Mouse (Mus musculus) bone marrow, adult 2 months (tissue): ENCODE measurements at regions not wholly inside any gene's neighbourhood (a gene's known extent, or its start where the extent isn't known, plus 50 kb on each side); places are given as distances from the start of the nearest gene placed in this dataset.

Experiments used
- H3K27ac ChIP-seq: fragments of 200-500 bp; 2 replicates; pipeline ENCODE4 v1.5.1; 2012; ENCODE audit warnings: low read depth, mild to moderate bottlenecking, control low read depth, inconsistent platforms, low read length; ENCODE audit not compliant: control insufficient read depth, poor library complexity, insufficient read depth
- H3K4me1 ChIP-seq: fragments of 200-500 bp; 2 replicates; pipeline ENCODE4 v1.6.1; 2011; ENCODE audit warnings: low read length; ENCODE audit not compliant: control insufficient read depth, insufficient read depth
- H3K4me3 ChIP-seq: fragments of 200-500 bp; replicated peaks from 2 replicates; pipeline ENCODE3; 2011; ENCODE audit warnings: mild to moderate bottlenecking, low read depth, low read length, control low read depth; ENCODE audit not compliant: control insufficient read depth
- CTCF ChIP-seq: fragments of 200-500 bp; IDR thresholded peaks from 2 replicates; pipeline ENCODE4 v1.5.1; 2011; ENCODE audit warnings: low read length, control low read depth; ENCODE audit not compliant: control insufficient read depth, insufficient read depth
- POLR2A ChIP-seq: fragments of 200-500 bp; IDR thresholded peaks from 2 replicates; pipeline ENCODE4 v1.6.1; 2011; ENCODE audit warnings: low read depth, mild to moderate bottlenecking, control low read depth, low read length, borderline replicate concordance; ENCODE audit not compliant: control insufficient read depth
- WGBS: fragments of 180-500 bp; shearing (Covaris S2); methylation state at CpG from one replicate; pipeline ENCODE4 v1.1.7; 2018; 5-methylcytosine and 5-hydroxymethylcytosine counted together

GRCm38 (mm10) chr15:59807723-59808122, 208.7 kb downstream of the 4933412E24Rik start:
- H3K4me3 ChIP-seq: no peak overlapping the region
- TF ChIP-seq POLR2A (no peak), CTCF (no peak)
- H3K27ac ChIP-seq: no peak overlapping the region
- peaks cover 5% of the 10 kb centered on the region for H3K4me1 ChIP-seq
- WGBS: 33% methylated on average over 6 of the region's 6 CpGs

DNA sequence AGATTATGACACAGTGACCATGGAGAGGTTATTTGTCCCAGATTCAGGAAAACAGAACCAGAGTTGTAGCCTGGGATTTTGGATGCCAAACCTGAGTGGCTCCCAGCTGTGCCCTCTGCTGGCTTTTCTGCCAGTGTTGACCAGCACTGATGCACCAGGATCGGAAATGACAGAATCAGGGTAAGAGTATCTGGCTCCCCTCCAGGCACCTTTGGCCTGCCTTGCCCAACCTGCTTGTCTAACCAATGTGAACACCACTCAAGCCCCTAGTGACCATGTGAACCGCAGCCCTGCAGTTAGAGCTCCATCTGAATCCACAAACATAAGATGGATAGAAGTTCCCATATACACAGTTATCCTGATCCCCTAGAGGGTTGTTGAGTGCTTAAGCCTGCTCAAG, 210.6 kb downstream of the 4933412E24Rik start:
- 82% methylated on average over 2 of the region's 2 CpGs for WGBS
- H3K4me3 ChIP-seq: no peak overlapping the region
- peaks cover 5% of the 10 kb centered on the region for H3K4me1 ChIP-seq
- no peak overlapping the region for H3K27ac ChIP-seq
- no peak for TF ChIP-seq POLR2A
- TF ChIP-seq CTCF: no peak

- TF ChIP-seq CTCF: no peak
- TF ChIP-seq POLR2A: no peak
- peaks cover 5% of the 10 kb centered on the region for H3K4me1 ChIP-seq
- 78% methylated on average over 2 of the region's 2 CpGs for WGBS
- H3K27ac ChIP-seq: no peak overlapping the region
- H3K4me3 ChIP-seq: no peak overlapping the region
These were observed 211.6 kb downstream of the 4933412E24Rik start for GRCm38 (mm10) chr15:59804821-59805220.

DNA sequence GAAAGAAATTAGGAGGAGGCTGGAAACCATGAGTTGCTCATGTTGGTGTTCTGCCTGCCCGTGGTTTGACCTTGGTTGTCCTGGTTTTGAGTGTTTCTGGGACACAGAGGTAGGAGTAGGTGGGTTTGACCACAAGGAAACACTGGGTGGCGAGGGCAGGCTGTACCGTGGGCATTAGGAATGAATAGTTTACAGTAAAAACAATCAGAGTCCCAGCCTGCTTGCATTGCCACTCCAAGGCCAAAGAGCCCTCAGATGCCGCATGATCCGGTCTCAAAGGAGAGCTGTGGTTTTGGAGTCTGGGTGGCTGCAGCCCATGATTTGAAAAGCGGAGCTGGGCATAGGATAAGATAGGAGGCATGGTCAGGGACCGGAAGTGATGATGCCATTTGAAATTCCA, 212.0 kb downstream of the 4933412E24Rik start:
- Histone ChIP-seq H3K27ac (no peak overlapping the region), H3K4me1 (peaks cover 5% of the 10 kb centered on the region), H3K4me3 (no peak overlapping the region)
- 76% methylated on average over 7 of the region's 7 CpGs for WGBS
- TF ChIP-seq CTCF (no peak), POLR2A (no peak)

GRCm38 (mm10) chr15:59802276-59802675, 214.1 kb downstream of the 4933412E24Rik start:
- 78% methylated on average over 6 of the region's 7 CpGs for WGBS
- TF ChIP-seq CTCF (no peak), POLR2A (no peak)
- Histone ChIP-seq H3K4me1 (no peaks in the 10 kb centered on the region; the same call in 1 of the 2 replicates), H3K4me3 (no peak overlapping the region), H3K27ac (no peak overlapping the region)

GRCm38 (mm10) chr15:59799124-59799815, 217.1 kb downstream of the 4933412E24Rik start:
- no peak overlapping the region for H3K4me3 ChIP-seq
- H3K27ac ChIP-seq: no peak overlapping the region
- whole genome bisulfite sequencing: 70% methylated on average over 3 of the region's 3 CpGs
- no peaks in the 10 kb centered on the region; the same call in 1 of the 2 replicates for H3K4me1 ChIP-seq
- TF ChIP-seq POLR2A (no peak), CTCF (no peak)

DNA sequence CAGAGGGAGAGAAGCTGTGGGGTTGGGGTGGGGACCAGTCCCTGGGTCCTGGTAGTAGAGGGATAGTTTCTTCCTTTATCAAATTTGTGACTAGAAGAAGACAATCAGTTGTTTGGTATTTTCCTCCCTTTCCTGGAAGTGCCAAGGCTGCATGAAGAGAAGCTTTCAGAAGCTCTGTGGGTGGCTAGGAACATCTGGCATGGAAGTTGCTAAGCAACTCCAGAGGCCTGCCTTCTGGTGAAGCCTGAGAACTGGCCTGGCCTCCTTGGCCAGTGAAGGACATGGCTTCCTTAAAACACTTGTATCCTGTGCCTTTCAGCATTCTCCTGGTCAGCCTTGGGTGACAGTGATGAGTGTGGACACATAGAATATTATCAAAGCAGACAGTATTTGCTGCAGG, 217.9 kb downstream of the 4933412E24Rik start:
- Histone ChIP-seq H3K27ac (no peak overlapping the region), H3K4me3 (no peak overlapping the region), H3K4me1 (no peaks in the 10 kb centered on the region; the same call in 1 of the 2 replicates)
- TF ChIP-seq POLR2A: no peak
- no peak for TF ChIP-seq CTCF

GRCm38 (mm10) chr15:59795717-59796116, 220.7 kb downstream of the 4933412E24Rik start:
- H3K27ac ChIP-seq: no peak overlapping the region
- TF ChIP-seq CTCF (no peak), POLR2A (no peak)
- H3K4me1 ChIP-seq: no peaks in the 10 kb centered on the region; the same call in 1 of the 2 replicates
- no peak overlapping the region for H3K4me3 ChIP-seq
- under 1% methylated on average over 5 of the region's 5 CpGs for WGBS

DNA sequence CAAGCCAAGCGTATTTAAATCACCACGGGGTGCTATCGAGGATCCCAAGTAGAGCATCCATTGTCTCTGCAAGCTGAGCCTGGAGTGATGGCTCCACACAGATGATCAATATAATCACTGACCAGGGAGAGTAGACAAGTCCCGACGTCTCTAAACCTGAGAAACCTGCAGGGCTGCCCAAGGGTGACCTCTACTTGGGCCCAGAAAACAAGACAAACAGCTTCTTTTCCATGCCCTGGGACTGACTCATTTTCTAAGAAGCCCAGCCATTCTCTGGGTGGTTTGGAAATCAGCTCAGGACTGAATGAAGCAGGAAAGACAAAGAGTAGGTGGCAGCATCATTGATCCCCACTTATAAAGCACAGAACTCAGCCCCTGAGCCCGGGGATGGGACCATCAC, 221.5 kb downstream of the 4933412E24Rik start:
- H3K4me3 ChIP-seq: no peak overlapping the region
- TF ChIP-seq CTCF (no peak), POLR2A (no peak)
- H3K27ac ChIP-seq: no peak overlapping the region
- no peaks in the 10 kb centered on the region; the same call in 1 of the 2 replicates for H3K4me1 ChIP-seq
- 77% methylated on average over 6 of the region's 6 CpGs for WGBS
